Mouse (Mus musculus): Measurements from ENCODE around the gene Fam83e. TPM values are rescaled to one million over a fixed set of nuclear protein-coding genes. Genes with fewer than 3 reads are reported as not detected.

The Fam83e gene
- polyA plus RNA-seq, 1 experiment, result 0.18 TPM

Other genes starting within 250 kb of the Fam83e start
- gene Tulp2, start 239.3 kb upstream of the Fam83e start, polyA plus RNA-seq (2012; rRNA removed), result 0.12 and 0.17 TPM in 2 replicates
- gene Gm45808, start 234.4 kb upstream of the Fam83e start, polyA plus RNA-seq (2012; rRNA removed), result 0.23 TPM in 1 of 2 replicates, not detected in the other
- 8.0 and 8.8 TPM in 2 replicates for gene Dhdh, start 232.4 kb upstream of the Fam83e start, polyA plus RNA-seq (2012; rRNA removed)
- 88.5 and 103 TPM in 2 replicates for gene Nucb1, start 210.8 kb upstream of the Fam83e start, polyA plus RNA-seq (2012; rRNA removed)
- 19.9 and 20.3 TPM in 2 replicates for gene Ppp1r15a, start 194.9 kb upstream of the Fam83e start, polyA plus RNA-seq (2012; rRNA removed)
- gene Plekha4, start 194.9 kb upstream of the Fam83e start, polyA plus RNA-seq (2012; rRNA removed), result 5.4 and 8.5 TPM in 2 replicates
- gene Hsd17b14, start 166.3 kb upstream of the Fam83e start, polyA plus RNA-seq (2012; rRNA removed), result 0.34 and 0.53 TPM in 2 replicates
- 22.6 and 23.2 TPM in 2 replicates for gene Bcat2, start 151.1 kb upstream of the Fam83e start, polyA plus RNA-seq (2012; rRNA removed)
- not detected in 2 replicates for gene Fgf21, start 105.7 kb upstream of the Fam83e start, polyA plus RNA-seq (2012; rRNA removed)
- gene Fut1, start 103.9 kb upstream of the Fam83e start, polyA plus RNA-seq (2012; rRNA removed), result 0.08 TPM in 2 replicates
- 0.08 and 0.10 TPM in 2 replicates for gene Izumo1, start 99.4 kb upstream of the Fam83e start, polyA plus RNA-seq (2012; rRNA removed)
- 7.2 and 7.3 TPM in 2 replicates for gene Rasip1, start 93.7 kb upstream of the Fam83e start, polyA plus RNA-seq (2012; rRNA removed)
- gene Mamstr, start 81.2 kb upstream of the Fam83e start, polyA plus RNA-seq (2012; rRNA removed), result 5.9 and 6.6 TPM in 2 replicates
- 0.13 and 0.16 TPM in 2 replicates for gene Fut2, start 54.8 kb upstream of the Fam83e start, polyA plus RNA-seq (2012; rRNA removed)
- 1.7 and 4.7 TPM in 2 replicates for gene Ntn5, start 37.2 kb upstream of the Fam83e start, polyA plus RNA-seq (2012; rRNA removed)
- gene Sec1, start 26.8 kb upstream of the Fam83e start, polyA plus RNA-seq (2012; rRNA removed), result 1.4 TPM in 2 replicates
- gene Car11, start 21.4 kb upstream of the Fam83e start, polyA plus RNA-seq (2012; rRNA removed), result 283 and 318 TPM in 2 replicates
- gene Dbp, start 16.1 kb upstream of the Fam83e start, polyA plus RNA-seq (2012; rRNA removed), result 208 and 221 TPM in 2 replicates
- gene Rpl18, start 5.8 kb upstream of the Fam83e start, polyA plus RNA-seq (2012; rRNA removed), result 280 and 304 TPM in 2 replicates
- 22.4 and 23.3 TPM in 2 replicates for gene Sphk2, start 3.2 kb upstream of the Fam83e start, polyA plus RNA-seq (2012; rRNA removed)
- gene Spaca4, start 4.6 kb downstream of the Fam83e start, polyA plus RNA-seq (2012; rRNA removed), result not detected in 2 replicates
- 170 and 198 TPM in 2 replicates for gene Lmtk3, start 62.5 kb downstream of the Fam83e start, polyA plus RNA-seq (2012; rRNA removed)
- gene Sult2b1, start 63.5 kb downstream of the Fam83e start, polyA plus RNA-seq (2012; rRNA removed), result 15.2 and 17.7 TPM in 2 replicates
- gene Cyth2, start 93.4 kb downstream of the Fam83e start, polyA plus RNA-seq (2012; rRNA removed), result 158 and 167 TPM in 2 replicates
- gene Kcnj14, start 103.6 kb downstream of the Fam83e start, polyA plus RNA-seq (2012; rRNA removed), result 2.1 and 2.6 TPM in 2 replicates
- gene Grwd1, start 109.7 kb downstream of the Fam83e start, polyA plus RNA-seq (2012; rRNA removed), result 17.9 TPM in 2 replicates
- gene Kdelr1, start 151.6 kb downstream of the Fam83e start, polyA plus RNA-seq (2012; rRNA removed), result 95.1 and 121 TPM in 2 replicates
- 15.5 and 17.7 TPM in 2 replicates for gene Grin2d, start 157.2 kb downstream of the Fam83e start, polyA plus RNA-seq (2012; rRNA removed)
- 0.15 TPM in 1 of 2 replicates, not detected in the other for gene Syngr4, start 175.5 kb downstream of the Fam83e start, polyA plus RNA-seq (2012; rRNA removed)
- 32.5 and 33.6 TPM in 2 replicates for gene Tmem143, start 175.7 kb downstream of the Fam83e start, polyA plus RNA-seq (2012; rRNA removed)
- 15.1 and 15.2 TPM in 2 replicates for gene Emp3, start 200.2 kb downstream of the Fam83e start, polyA plus RNA-seq (2012; rRNA removed)
- 5.1 and 5.3 TPM in 2 replicates for gene Ccdc114, start 202.9 kb downstream of the Fam83e start, polyA plus RNA-seq (2012; rRNA removed)